Mouse (Mus musculus): ENCODE results near the gene Fdps. TPM values are rescaled to one million over a fixed set of nuclear protein-coding genes. Genes with fewer than 3 reads are reported as not detected.

Gene Fdps
- polyA plus RNA-seq, 1 experiment: 37.5 TPM

- H3K27ac ChIP-seq (ENCODE audit: insufficient read depth, low read depth, low read length): no peak overlapping the region
- peaks cover 28% of the 10 kb centered on the region for H3K4me1 ChIP-seq (ENCODE audit: control insufficient read depth, insufficient read depth, low read length)
- H3K4me3 ChIP-seq (ENCODE audit: insufficient read depth, low read length): no peak overlapping the region
- TF ChIP-seq CTCF (IDR thresholded peaks at IDR 0.05; ENCODE audit: low read depth, low read length): no peak
- no peak for TF ChIP-seq POLR2A (IDR thresholded peaks at IDR 0.05; ENCODE audit: borderline replicate concordance, low read depth, low read length)
These were observed 5.8 kb upstream of the Fdps start for GRCm38 (mm10) chr3:89107545-89107944.

DNA sequence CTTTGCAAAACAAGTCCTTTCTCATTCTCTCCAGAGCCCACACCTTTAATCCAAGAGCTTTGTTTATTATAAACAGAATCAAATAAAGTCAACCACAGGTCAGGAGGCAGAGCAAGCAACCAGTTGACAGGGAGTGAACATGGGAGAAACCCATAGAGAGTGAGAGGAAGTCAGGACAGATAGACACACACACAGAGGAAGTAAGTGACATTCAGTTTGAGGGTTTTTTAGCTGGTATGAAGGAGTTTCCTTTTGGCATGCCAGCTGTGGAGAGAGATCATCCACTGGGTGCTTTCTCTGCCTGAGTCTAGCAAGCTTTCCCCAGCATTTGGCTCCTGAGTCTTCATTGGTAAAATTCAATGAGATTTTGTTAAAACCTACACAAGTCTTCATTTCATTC is 5.1 kb upstream of the Fdps start:
- TF ChIP-seq POLR2A (IDR thresholded peaks at IDR 0.05; ENCODE audit: borderline replicate concordance, low read depth, low read length) (no peak), CTCF (IDR thresholded peaks at IDR 0.05; ENCODE audit: low read depth, low read length) (no peak)
- Histone ChIP-seq H3K4me1 (ENCODE audit: control insufficient read depth, insufficient read depth, low read length) (peaks cover 31% of the 10 kb centered on the region), H3K27ac (ENCODE audit: insufficient read depth, low read depth, low read length) (no peak overlapping the region; the same call in 1 of the 2 replicates), H3K4me3 (ENCODE audit: insufficient read depth, low read length) (no peak overlapping the region)

DNA sequence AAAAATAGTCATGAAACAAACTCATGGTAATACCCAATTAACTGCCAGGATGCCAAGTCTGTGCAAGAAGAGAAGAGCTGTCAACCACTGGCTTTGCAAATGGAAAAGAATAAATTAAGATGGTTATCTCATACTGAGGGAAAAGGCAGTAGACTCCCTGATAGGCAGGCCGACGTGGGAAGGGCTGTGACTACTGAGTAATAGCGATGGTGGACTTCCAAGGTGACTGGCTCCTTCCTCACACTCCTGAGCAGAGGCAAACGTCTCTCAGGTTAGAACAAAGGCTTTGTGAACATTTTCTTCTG is 1.5 kb upstream of the Fdps start:
- H3K27ac ChIP-seq (ENCODE audit: insufficient read depth, low read depth, low read length): peak overlapping the region; percentile 76
- TF ChIP-seq POLR2A (IDR thresholded peaks at IDR 0.05; ENCODE audit: borderline replicate concordance, low read depth, low read length) (no peak), CTCF (IDR thresholded peaks at IDR 0.05; ENCODE audit: low read depth, low read length) (no peak)
- no peak overlapping the region for H3K4me3 ChIP-seq (ENCODE audit: insufficient read depth, low read length)
- H3K4me1 ChIP-seq (ENCODE audit: control insufficient read depth, insufficient read depth, low read length): peaks cover 36% of the 10 kb centered on the region

DNA sequence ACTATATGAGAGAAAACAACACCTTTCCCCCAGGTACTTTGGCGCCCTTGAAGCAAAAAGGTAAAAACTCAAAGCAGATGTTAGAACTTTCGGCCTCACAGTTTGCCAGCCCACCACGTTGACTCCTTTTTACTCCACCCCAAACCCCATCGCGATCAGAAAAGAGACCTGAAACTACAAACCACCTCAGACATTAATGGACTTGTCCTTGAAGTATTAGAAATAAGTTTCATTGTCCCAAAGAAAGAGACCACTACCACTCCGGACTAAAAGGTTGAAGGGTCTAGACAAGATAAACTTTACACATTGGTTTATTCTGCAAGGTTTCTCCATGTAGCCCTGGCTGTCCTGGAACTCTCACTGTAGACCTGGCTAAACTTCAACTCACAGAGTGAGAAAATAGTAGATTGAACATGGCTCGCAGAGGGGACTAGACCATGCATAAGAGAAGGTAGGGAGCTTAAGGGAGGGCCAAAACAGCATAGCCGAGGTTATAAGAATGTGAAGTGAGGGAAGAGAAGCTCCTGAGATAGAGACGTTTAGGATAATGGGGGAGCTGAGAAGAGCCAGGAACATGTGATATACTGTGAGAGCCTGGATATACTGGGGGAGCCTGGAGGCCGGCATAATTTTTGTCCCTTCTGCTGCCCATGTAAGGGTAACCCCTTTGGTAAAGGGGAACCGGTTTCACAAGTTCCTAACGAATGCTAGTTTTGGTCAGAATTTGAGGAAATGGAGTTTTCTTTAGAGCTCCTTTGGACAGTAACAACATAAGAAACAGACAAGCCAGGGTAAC is 934 bp upstream of the Fdps start:
- no peak for TF ChIP-seq CTCF (IDR thresholded peaks at IDR 0.05; ENCODE audit: low read depth, low read length)
- no peak for TF ChIP-seq POLR2A (IDR thresholded peaks at IDR 0.05; ENCODE audit: borderline replicate concordance, low read depth, low read length)
- Histone ChIP-seq H3K27ac (ENCODE audit: insufficient read depth, low read depth, low read length) (peak overlapping the region; percentile 76), H3K4me3 (ENCODE audit: insufficient read depth, low read length) (peak overlapping the region; percentile 31; the same call in 1 of the 2 replicates), H3K4me1 (ENCODE audit: control insufficient read depth, insufficient read depth, low read length) (peaks cover 39% of the 10 kb centered on the region)

DNA sequence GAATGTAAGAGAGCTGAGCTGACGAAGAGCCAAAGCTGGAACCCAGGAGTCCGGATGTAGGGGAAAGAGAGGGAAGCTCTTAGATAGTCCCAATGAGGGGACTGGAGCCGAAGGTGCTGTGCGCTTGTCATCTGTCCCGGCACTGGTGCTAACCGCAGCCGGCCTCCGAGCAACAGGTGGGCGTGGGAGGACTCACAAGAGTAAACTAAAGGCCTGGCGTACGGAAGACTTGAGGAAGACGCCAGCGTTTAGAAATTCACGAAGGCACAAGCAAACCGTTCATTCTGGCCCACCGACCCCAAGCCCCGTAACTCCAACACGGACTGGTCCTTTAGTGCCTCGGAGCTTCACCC is 324 bp downstream of the Fdps start:
- Histone ChIP-seq H3K27ac (ENCODE audit: insufficient read depth, low read depth, low read length) (peak overlapping the region; percentile 57), H3K4me1 (ENCODE audit: control insufficient read depth, insufficient read depth, low read length) (peaks cover 30% of the 10 kb centered on the region), H3K4me3 (ENCODE audit: insufficient read depth, low read length) (peak overlapping the region; percentile 69)
- no peak for TF ChIP-seq POLR2A (IDR thresholded peaks at IDR 0.05; ENCODE audit: borderline replicate concordance, low read depth, low read length)
- 0 out of 2 replicates have a peak, but pooled peaks have one; percentile 15 for TF ChIP-seq CTCF (IDR thresholded peaks at IDR 0.05; ENCODE audit: low read depth, low read length)

- TF ChIP-seq POLR2A (IDR thresholded peaks at IDR 0.05; ENCODE audit: borderline replicate concordance, low read depth, low read length): no peak
- TF ChIP-seq CTCF (IDR thresholded peaks at IDR 0.05; ENCODE audit: low read depth, low read length): no peak
- H3K4me3 ChIP-seq (ENCODE audit: insufficient read depth, low read length): peak within 1 kb of the TSS; percentile 69
- H3K4me1 ChIP-seq (ENCODE audit: control insufficient read depth, insufficient read depth, low read length): peaks cover 29% of the 10 kb centered on the region
- peak within 1 kb of the TSS; percentile 57 for H3K27ac ChIP-seq (ENCODE audit: insufficient read depth, low read depth, low read length)
These were observed 948 bp downstream of the Fdps start, which contains the start of gene Gm43738 for GRCm38 (mm10) chr3:89100811-89101210. Gm43738 (minus strand) TSS chr3:89101099.

DNA sequence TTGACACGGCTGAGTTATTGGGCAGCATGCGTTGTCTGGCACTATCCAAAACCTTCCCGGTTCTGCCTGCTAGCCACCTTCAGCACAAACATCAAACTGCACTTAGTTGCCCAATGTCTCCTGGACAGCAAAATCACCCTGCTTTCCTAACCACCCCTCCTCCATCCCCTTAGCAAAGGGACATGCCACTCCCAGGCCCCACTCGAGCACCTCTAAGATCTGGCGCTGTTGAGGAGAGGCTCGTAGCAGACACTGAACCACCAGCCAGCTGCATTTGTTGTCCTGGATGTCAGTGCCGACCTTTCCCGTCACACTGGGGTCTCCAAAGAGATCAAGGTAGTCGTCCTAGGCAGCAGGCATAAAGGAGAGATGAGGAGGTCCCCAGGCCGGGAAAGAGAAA is 7.7 kb downstream of the Fdps start:
- Histone ChIP-seq H3K4me1 (ENCODE audit: control insufficient read depth, insufficient read depth, low read length) (peaks cover 6% of the 10 kb centered on the region; the same call in 1 of the 2 replicates), H3K27ac (ENCODE audit: insufficient read depth, low read depth, low read length) (no peak overlapping the region), H3K4me3 (ENCODE audit: insufficient read depth, low read length) (no peak overlapping the region)
- TF ChIP-seq CTCF (IDR thresholded peaks at IDR 0.05; ENCODE audit: low read depth, low read length) (no peak), POLR2A (IDR thresholded peaks at IDR 0.05; ENCODE audit: borderline replicate concordance, low read depth, low read length) (no peak)

DNA sequence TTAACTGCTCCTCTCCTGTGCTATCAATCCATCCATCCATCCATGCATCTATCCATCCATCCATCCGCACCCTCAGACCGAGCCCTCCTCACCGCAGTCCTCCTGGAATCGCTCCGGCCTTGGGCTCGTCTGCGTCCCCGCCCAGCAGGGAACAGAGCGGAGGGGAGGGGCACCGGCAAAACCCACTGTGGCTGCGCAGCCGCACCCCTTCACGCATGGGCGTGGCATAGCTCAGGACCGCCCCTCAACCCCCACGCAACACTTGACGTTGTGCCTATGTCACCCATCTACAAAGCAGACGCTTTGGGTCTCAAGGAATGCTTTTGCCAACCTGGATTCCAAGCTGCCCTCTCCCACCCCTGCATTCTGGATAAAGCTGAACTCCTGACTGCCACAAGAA is 8.6 kb downstream of the Fdps start, which contains the start of gene Rusc1:
Rusc1 (minus strand) TSS at position 137 of the 400 bp plus-strand sequence.
- no peak within 1 kb of the TSS for H3K4me3 ChIP-seq (ENCODE audit: insufficient read depth, low read length)
- H3K4me1 ChIP-seq (ENCODE audit: control insufficient read depth, insufficient read depth, low read length): peaks cover 8% of the 10 kb centered on the region
- no peak for TF ChIP-seq CTCF (IDR thresholded peaks at IDR 0.05; ENCODE audit: low read depth, low read length)
- TF ChIP-seq POLR2A (IDR thresholded peaks at IDR 0.05; ENCODE audit: borderline replicate concordance, low read depth, low read length): no peak
- H3K27ac ChIP-seq (ENCODE audit: insufficient read depth, low read depth, low read length): no peak within 1 kb of the TSS

DNA sequence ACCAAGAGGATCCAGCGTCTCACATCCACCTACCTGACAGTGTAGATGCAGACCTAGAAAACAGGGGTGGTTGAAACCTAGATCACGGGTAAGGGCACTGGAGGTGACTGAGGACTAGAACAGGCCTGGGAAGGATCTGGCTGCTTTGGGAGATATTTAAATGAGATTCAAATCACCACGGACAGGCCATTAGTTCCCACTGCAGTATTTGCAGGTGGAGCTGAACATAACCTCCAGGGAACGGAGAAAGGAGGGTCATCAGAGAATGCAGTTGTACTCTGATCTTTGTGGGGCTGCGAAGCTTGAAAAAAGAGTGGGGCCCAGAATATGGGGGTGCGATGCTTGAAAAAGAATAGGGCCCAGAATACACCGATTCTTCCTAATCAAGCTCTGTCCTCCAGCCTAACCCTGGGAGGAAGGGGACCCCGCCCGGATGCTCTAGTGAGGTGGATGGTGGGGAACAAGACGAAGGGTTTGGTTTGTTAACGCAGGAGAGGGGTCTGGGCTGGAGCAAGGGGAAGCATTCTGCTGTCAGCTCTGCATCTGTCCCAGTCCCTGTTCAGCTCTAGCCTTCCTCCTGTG is 9.2 kb downstream of the Fdps start:
- TF ChIP-seq POLR2A (IDR thresholded peaks at IDR 0.05; ENCODE audit: borderline replicate concordance, low read depth, low read length): no peak
- TF ChIP-seq CTCF (IDR thresholded peaks at IDR 0.05; ENCODE audit: low read depth, low read length): no peak
- Histone ChIP-seq H3K4me3 (ENCODE audit: insufficient read depth, low read length) (no peak overlapping the region), H3K27ac (ENCODE audit: insufficient read depth, low read depth, low read length) (no peak overlapping the region), H3K4me1 (ENCODE audit: control insufficient read depth, insufficient read depth, low read length) (peaks cover 11% of the 10 kb centered on the region)

DNA sequence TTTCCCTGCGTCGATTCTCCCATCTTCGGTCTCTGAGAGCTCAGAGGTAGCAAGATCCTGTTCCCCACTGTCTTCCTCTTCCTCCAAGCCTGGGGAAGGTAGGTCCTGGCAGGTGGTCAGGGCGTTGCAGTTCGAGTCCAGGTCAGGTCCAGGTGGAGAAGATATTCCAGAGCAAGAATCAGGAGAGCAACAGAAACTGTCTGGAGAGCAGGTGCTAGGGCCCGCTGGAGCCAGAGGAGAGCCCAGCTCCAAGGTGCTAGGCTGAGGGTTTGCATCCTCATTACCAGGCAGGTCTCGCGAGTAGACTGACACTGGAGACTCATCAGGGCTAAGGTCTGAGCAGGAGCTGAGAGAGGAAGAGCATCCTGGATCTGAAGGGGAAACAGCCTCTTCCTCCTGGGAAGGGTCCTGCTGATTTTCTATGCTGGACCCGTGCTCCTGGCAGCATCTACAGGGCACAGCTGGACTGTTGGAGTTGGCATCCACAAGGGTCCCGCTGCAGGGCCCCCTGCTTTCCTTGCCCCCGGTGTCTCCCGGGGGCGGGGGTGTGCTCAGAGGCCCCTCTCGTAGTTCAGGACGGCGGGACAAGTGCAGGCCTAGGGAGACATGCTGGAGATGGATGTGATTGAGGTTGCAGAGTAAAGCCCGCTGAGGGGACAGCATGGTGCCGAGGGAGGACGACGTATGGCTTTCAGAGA is 9.8 kb downstream of the Fdps start:
- Histone ChIP-seq H3K4me3 (ENCODE audit: insufficient read depth, low read length) (no peak overlapping the region), H3K4me1 (ENCODE audit: control insufficient read depth, insufficient read depth, low read length) (peaks cover 14% of the 10 kb centered on the region), H3K27ac (ENCODE audit: insufficient read depth, low read depth, low read length) (no peak overlapping the region)
- no peak for TF ChIP-seq CTCF (IDR thresholded peaks at IDR 0.05; ENCODE audit: low read depth, low read length)
- TF ChIP-seq POLR2A (IDR thresholded peaks at IDR 0.05; ENCODE audit: borderline replicate concordance, low read depth, low read length): no peak

All from bone marrow macrophage, adult 2 months (primary cell).